Mouse (Mus musculus) CD4-positive, CD25-positive, alpha-beta regulatory T cell, adult 4 months (primary cell): ENCODE results near the gene Gm11111. TPM values are rescaled to one million over a fixed set of nuclear protein-coding genes. Genes with fewer than 3 reads are reported as not detected.
"Not testable (repeated sequence)": the region's sequence is repeated elsewhere in the genome, so short reads cannot be mapped to it uniquely, and the experiment has no call there.

ENCODE experiments used
- ATAC-seq: one replicate; pipeline ENCODE4 v1.8.0; 2017
- polyA plus RNA-seq, 2 experiments: library from polyadenylated mRNA; unstranded; fragments of 100-300 nt; shearing (Covaris generic); gene quantifications; one replicate each; pipeline ENCODE4 v1.2.1; 2017

The Gm11111 gene
- not detected for polyA plus RNA-seq

- no peak for ATAC-seq
These were observed at the start of gene Gm11111 for GRCm38 (mm10) chr5:98552395-98552794. Gene Gm11111 (plus strand): TSS chr5:98552695.

- no peak for ATAC-seq
These were observed 36.3 kb upstream of the Gm11111 start for GRCm38 (mm10) chr5:98516214-98516613.

- no peak for ATAC-seq
These were observed 32.4 kb upstream of the Gm11111 start for GRCm38 (mm10) chr5:98520118-98520517.

GRCm38 (mm10) chr5:98522270-98522977 is 30.1 kb upstream of the Gm11111 start:
- ATAC-seq = no peak

GRCm38 (mm10) chr5:98523050-98523449 is 29.4 kb upstream of the Gm11111 start:
- no peak for ATAC-seq

GRCm38 (mm10) chr5:98523783-98524182 is 28.7 kb upstream of the Gm11111 start:
- ATAC-seq = no peak

GRCm38 (mm10) chr5:98541333-98541732 is 11.2 kb upstream of the Gm11111 start:
- no peak for ATAC-seq

- ATAC-seq = no peak
These were observed 2.2 kb upstream of the Gm11111 start for GRCm38 (mm10) chr5:98550285-98550684.

- ATAC-seq = no peak
These were observed 1.6 kb upstream of the Gm11111 start for GRCm38 (mm10) chr5:98550873-98551272.

GRCm38 (mm10) chr5:98552811-98553601 is 511 bp downstream of the Gm11111 start:
- no peak for ATAC-seq

GRCm38 (mm10) chr5:98561301-98561700 is 8.8 kb downstream of the Gm11111 start:
- ATAC-seq = no peak

GRCm38 (mm10) chr5:98562806-98563205 is 10.3 kb downstream of the Gm11111 start:
- no peak for ATAC-seq

- ATAC-seq = no peak
These were observed 11.3 kb downstream of the Gm11111 start for GRCm38 (mm10) chr5:98563801-98564200.

GRCm38 (mm10) chr5:98566461-98567193 is 14.1 kb downstream of the Gm11111 start:
- ATAC-seq = no peak

GRCm38 (mm10) chr5:98568481-98568880 is 16.0 kb downstream of the Gm11111 start:
- ATAC-seq = no peak

- ATAC-seq = no peak
These were observed 16.6 kb downstream of the Gm11111 start for GRCm38 (mm10) chr5:98569029-98569513.

- ATAC-seq = no peak
These were observed 19.9 kb downstream of the Gm11111 start for GRCm38 (mm10) chr5:98572392-98572791.

- no peak for ATAC-seq
These were observed 22.4 kb downstream of the Gm11111 start for GRCm38 (mm10) chr5:98574711-98575470.

- no peak for ATAC-seq
These were observed 23.0 kb downstream of the Gm11111 start for GRCm38 (mm10) chr5:98575471-98575834.

GRCm38 (mm10) chr5:98576538-98576937 is 24.0 kb downstream of the Gm11111 start:
- not testable (repeated sequence) for ATAC-seq

- no peak for ATAC-seq
These were observed 25.9 kb downstream of the Gm11111 start for GRCm38 (mm10) chr5:98578398-98578797.

GRCm38 (mm10) chr5:98580811-98581210 is 28.3 kb downstream of the Gm11111 start:
- ATAC-seq = no peak
